Mouse (Mus musculus) lung, postnatal 0 days (tissue): ENCODE measurements around the gene Cdh13.

Experiments used
- CTCF ChIP-seq: IDR thresholded peaks from 2 replicates; pipeline ENCODE4 v1.5.1; 2016; ENCODE audit warnings: antibody characterized with exemption, mild to moderate bottlenecking
- EP300 ChIP-seq: IDR thresholded peaks from 2 replicates; pipeline ENCODE4 v1.6.1; 2016; ENCODE audit warnings: antibody characterized with exemption, mild to moderate bottlenecking, control low read depth

DNA sequence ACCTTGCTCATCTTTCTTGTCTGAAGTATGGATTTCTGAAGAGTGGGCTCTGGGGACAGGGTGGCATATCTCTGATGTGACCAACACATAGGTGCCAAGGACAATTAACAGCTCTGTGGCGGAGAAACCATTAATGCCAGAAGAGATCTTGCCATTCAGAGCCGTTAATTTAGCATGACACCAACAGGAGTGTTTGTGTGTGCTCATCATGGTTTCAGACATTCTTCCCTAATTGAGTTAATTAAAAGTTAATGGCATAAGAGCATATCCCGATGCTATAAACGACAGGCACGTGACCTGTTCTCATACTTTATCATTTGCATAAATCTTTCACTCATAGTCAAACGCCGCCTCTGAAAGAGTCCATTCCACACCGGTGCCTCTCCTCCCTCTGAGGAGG, 600.8 kb downstream of the Cdh13 start:
- TF ChIP-seq CTCF: no peak
- no peak for TF ChIP-seq EP300
